Mouse (Mus musculus): Measurements from ENCODE around the gene Ube2q2.
"Not testable (repeated sequence)": the region's sequence is repeated elsewhere in the genome, so short reads cannot be mapped to it uniquely, and the experiment has no call there.

The Ube2q2 gene

GRCm38 (mm10) chr9:55172195-55172685, 23.6 kb downstream of the Ube2q2 start:
- DNase-seq (ENCODE audit: low read depth): no peak

GRCm38 (mm10) chr9:55174235-55174634, 25.6 kb downstream of the Ube2q2 start:
- DNase-seq (ENCODE audit: low read depth): no peak

- DNase-seq (ENCODE audit: low read depth): no peak
Measured at GRCm38 (mm10) chr9:55195876-55196275, 47.2 kb downstream of the Ube2q2 start.

GRCm38 (mm10) chr9:55198260-55198659, 49.6 kb downstream of the Ube2q2 start:
- no peak for DNase-seq (ENCODE audit: low read depth)

GRCm38 (mm10) chr9:55199348-55199747, 50.7 kb downstream of the Ube2q2 start:
- DNase-seq (ENCODE audit: low read depth): no peak

- DNase-seq (ENCODE audit: low read depth): no peak
Measured at GRCm38 (mm10) chr9:55208458-55208789, 59.8 kb downstream of the Ube2q2 start.

GRCm38 (mm10) chr9:55208790-55209481, 60.3 kb downstream of the Ube2q2 start, which contains the start of gene Fbxo22:
Fbxo22 (plus strand) TSS chr9:55208925.
- peak; percentile 86 for DNase-seq (ENCODE audit: low read depth)

GRCm38 (mm10) chr9:55211611-55212010, 63.0 kb downstream of the Ube2q2 start:
- DNase-seq (ENCODE audit: low read depth): no peak

- DNase-seq (ENCODE audit: low read depth): no peak
Measured at GRCm38 (mm10) chr9:55213396-55213795, 64.7 kb downstream of the Ube2q2 start.

GRCm38 (mm10) chr9:55215056-55215455, 66.4 kb downstream of the Ube2q2 start:
- no peak for DNase-seq (ENCODE audit: low read depth)

GRCm38 (mm10) chr9:55215648-55216047, 67.0 kb downstream of the Ube2q2 start:
- no peak for DNase-seq (ENCODE audit: low read depth)

- no peak for DNase-seq (ENCODE audit: low read depth)
Measured at GRCm38 (mm10) chr9:55216078-55216477, 67.4 kb downstream of the Ube2q2 start.

- no peak for DNase-seq (ENCODE audit: low read depth)
Measured at GRCm38 (mm10) chr9:55217381-55217780, 68.7 kb downstream of the Ube2q2 start.

- DNase-seq (ENCODE audit: low read depth): no peak
Measured at GRCm38 (mm10) chr9:55225165-55225737, 76.6 kb downstream of the Ube2q2 start.

GRCm38 (mm10) chr9:55226251-55226650, 77.6 kb downstream of the Ube2q2 start:
- DNase-seq (ENCODE audit: low read depth): no peak

GRCm38 (mm10) chr9:55228149-55228548, 79.5 kb downstream of the Ube2q2 start:
- no peak for DNase-seq (ENCODE audit: low read depth)

GRCm38 (mm10) chr9:55229010-55229409, 80.4 kb downstream of the Ube2q2 start:
- DNase-seq (ENCODE audit: low read depth): no peak

- no peak for DNase-seq (ENCODE audit: low read depth)
Measured at GRCm38 (mm10) chr9:55231544-55231943, 82.9 kb downstream of the Ube2q2 start.

GRCm38 (mm10) chr9:55232110-55232509, 83.5 kb downstream of the Ube2q2 start:
- no peak for DNase-seq (ENCODE audit: low read depth)

GRCm38 (mm10) chr9:55232586-55232985, 83.9 kb downstream of the Ube2q2 start:
- no peak for DNase-seq (ENCODE audit: low read depth)

GRCm38 (mm10) chr9:55233076-55233475, 84.4 kb downstream of the Ube2q2 start:
- not testable (repeated sequence) for DNase-seq (ENCODE audit: low read depth)

GRCm38 (mm10) chr9:55236235-55237165, 87.8 kb downstream of the Ube2q2 start:
- no peak for DNase-seq (ENCODE audit: low read depth)

- DNase-seq (ENCODE audit: low read depth): no peak
Measured at GRCm38 (mm10) chr9:55240852-55241251, 92.2 kb downstream of the Ube2q2 start.
